Mouse (Mus musculus) small intestine, adult 2 months (tissue): ENCODE data around the gene Nudt21. TPM values are rescaled to one million over a fixed set of nuclear protein-coding genes. Genes with fewer than 3 reads are reported as not detected.
"Not testable (repeated sequence)": the region's sequence is repeated elsewhere in the genome, so short reads cannot be mapped to it uniquely, and the experiment has no call there.

Source experiments
- H3K27ac ChIP-seq: fragments of 200-500 bp; 2 replicates; pipeline ENCODE4 v1.5.1; 2012; ENCODE audit warnings: low read depth, low read length, control low read depth, inconsistent platforms; ENCODE audit not compliant: insufficient read depth
- H3K27me3 ChIP-seq: fragments of 200-500 bp; 2 replicates; pipeline ENCODE4 v1.6.1; 2012; ENCODE audit warnings: mild to moderate bottlenecking, moderate library complexity, low read length, inconsistent platforms; ENCODE audit not compliant: control insufficient read depth, insufficient read depth
- H3K36me3 ChIP-seq: fragments of 200-500 bp; 2 replicates; pipeline ENCODE4 v1.6.1; 2012; ENCODE audit warnings: mild to moderate bottlenecking, low read length, control low read depth, inconsistent platforms; ENCODE audit not compliant: control insufficient read depth, insufficient read depth
- H3K4me1 ChIP-seq: fragments of 200-500 bp; 2 replicates; pipeline ENCODE4 v1.6.1; 2012; ENCODE audit warnings: low read length, inconsistent platforms, mixed read lengths; ENCODE audit not compliant: control insufficient read depth, insufficient read depth, insufficient read length
- H3K4me3 ChIP-seq: fragments of 200-500 bp; 2 replicates; pipeline ENCODE4 v1.5.1; 2012; ENCODE audit warnings: low read depth, mild to moderate bottlenecking, control low read depth, inconsistent platforms, low read length, moderate library complexity
- CTCF ChIP-seq: fragments of 200-500 bp; IDR thresholded peaks from 2 replicates; pipeline ENCODE4 v1.5.1; 2012; ENCODE audit warnings: low read depth, mild to moderate bottlenecking, control low read depth, inconsistent platforms, low read length, moderate library complexity, mixed read lengths; ENCODE audit not compliant: insufficient replicate concordance, insufficient read length; ENCODE audit errors: extremely low read depth
- POLR2A ChIP-seq: fragments of 200-500 bp; IDR thresholded peaks from 2 replicates; pipeline ENCODE4 v1.6.1; 2012; ENCODE audit warnings: low read depth, mild to moderate bottlenecking, control low read depth, inconsistent platforms, low read length, moderate library complexity
- WGBS: fragments of 180-500 bp; shearing (Covaris S2); methylation state at CpG from one replicate; pipeline ENCODE4 v1.1.7; 2018; 5-methylcytosine and 5-hydroxymethylcytosine counted together
- polyA plus RNA-seq: library from polyadenylated mRNA; depleted of rRNA; stranded (reverse); fragments of >200 nt; gene quantifications from 2 replicates; pipeline ENCODE4 v1.2.3, GENCODE M21; 2012

The Nudt21 gene
- polyA plus RNA-seq, 1 experiment, result 56.5 TPM

- Histone ChIP-seq H3K36me3 (peaks cover 1% of the 10 kb centered on the region; the same call in 1 of the 2 replicates), H3K27ac (peak overlapping the region; percentile 17; the same call in 1 of the 2 replicates), H3K4me1 (peaks cover 6% of the 10 kb centered on the region; the same call in 1 of the 2 replicates), H3K4me3 (peak overlapping the region; percentile 90), H3K27me3 (no peaks in the 10 kb centered on the region)
- TF ChIP-seq CTCF (no peak), POLR2A (no peak)
- WGBS, result 2% methylated on average over 15 of the region's 15 CpGs
Measured at GRCm38 (mm10) chr8:94037806-94038205, 975 bp upstream of the Nudt21 start.

DNA sequence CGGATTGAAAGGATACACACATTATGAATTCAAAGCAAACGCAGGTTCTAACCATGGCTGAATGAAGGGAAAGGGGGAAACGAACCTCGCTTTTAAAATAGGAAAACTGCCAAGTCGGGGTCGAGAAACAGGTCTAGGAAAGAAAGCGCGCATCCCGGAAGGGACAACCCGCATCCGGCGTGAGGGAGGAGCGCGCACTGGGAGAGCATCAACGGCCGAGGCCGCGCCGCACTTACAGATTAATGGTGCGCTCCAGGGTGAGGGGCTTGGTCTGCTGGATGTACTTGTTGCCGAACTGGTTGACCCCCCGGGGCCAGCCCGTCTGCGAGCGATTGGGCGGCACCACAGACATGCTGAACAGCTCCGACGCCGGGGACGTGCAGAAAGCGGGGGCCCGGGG is 290 bp downstream of the Nudt21 start:
- not testable (repeated sequence) for H3K27me3 ChIP-seq, H3K36me3 ChIP-seq, H3K4me1 ChIP-seq
- TF ChIP-seq POLR2A, result peak; percentile 43; the same call in 1 of the 2 replicates
- Histone ChIP-seq H3K4me3 (peak overlapping the region; percentile 71), H3K27ac (peak overlapping the region; percentile 19)
- WGBS, result under 1% methylated on average over 25 of the region's 32 CpGs

DNA sequence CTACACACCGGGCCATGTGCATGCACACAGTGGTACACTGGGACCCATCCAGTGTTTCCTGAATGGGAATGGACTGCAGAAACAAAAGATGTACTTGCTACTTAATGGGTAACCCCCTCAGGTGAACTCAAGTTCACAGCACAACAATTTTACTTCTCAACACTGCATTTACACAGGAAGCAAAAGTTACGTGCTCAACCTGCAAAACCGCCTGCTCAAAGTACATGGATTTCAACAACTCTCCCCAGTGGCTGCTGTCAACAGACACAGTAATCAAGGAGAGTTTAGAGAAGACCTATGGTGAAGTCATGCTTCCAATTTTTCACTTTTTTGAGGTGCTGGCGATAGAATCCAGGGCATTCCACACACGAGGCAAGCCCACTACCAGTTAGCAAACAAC is 1.6 kb downstream of the Nudt21 start:
- Histone ChIP-seq H3K4me3 (no peak overlapping the region), H3K27ac (no peak overlapping the region), H3K36me3 (peaks cover 8% of the 10 kb centered on the region), H3K4me1 (peaks cover 3% of the 10 kb centered on the region; the same call in 1 of the 2 replicates), H3K27me3 (no peaks in the 10 kb centered on the region)
- WGBS, result 38% methylated on average over 5 of the region's 5 CpGs
- TF ChIP-seq CTCF (no peak), POLR2A (no peak)

DNA sequence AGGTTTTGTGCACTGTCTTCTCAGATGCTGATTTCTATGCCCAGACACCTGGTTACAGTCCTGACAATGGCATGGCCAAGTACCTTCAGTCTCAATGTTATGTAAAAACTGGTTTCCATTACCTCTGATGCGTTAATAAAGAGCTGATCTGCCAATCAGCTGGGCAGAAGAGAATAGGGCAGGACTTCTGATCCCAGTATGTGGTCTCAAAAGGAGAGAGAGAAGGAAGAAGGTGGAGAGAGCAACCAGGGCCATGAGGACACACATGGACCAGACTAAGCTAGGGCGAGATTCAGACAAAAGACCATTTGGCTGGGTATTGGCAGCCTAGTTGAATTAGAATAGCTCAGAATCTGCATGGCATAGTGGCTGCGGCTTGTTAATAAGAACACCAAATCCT is 3.2 kb downstream of the Nudt21 start:
- Histone ChIP-seq H3K36me3 (peaks cover 17% of the 10 kb centered on the region), H3K4me1 (peaks cover 3% of the 10 kb centered on the region; the same call in 1 of the 2 replicates), H3K4me3 (no peak overlapping the region), H3K27ac (no peak overlapping the region), H3K27me3 (no peaks in the 10 kb centered on the region)
- WGBS, result 87% methylated on average over 3 of the region's 3 CpGs
- TF ChIP-seq CTCF, result no peak
- TF ChIP-seq POLR2A, result no peak

DNA sequence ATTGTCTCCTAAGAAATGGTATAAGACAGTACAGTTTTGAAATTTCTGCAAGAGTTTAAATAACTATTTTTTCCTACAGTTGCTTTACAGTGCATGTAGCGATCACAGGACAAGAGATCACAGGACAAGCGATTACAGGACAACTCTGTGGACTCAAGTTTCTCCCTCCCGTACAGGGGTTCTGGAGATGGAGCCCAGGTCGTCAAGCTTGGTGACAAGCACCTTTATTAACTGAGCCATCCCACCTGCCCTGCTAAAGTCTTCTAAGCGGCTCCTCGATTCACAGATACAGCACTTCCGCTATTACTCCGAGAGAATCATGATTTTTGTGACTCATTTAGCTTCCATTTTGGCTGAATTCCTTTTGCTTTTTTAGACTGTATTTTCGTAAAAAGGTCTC is 7.1 kb downstream of the Nudt21 start:
- TF ChIP-seq CTCF (no peak), POLR2A (no peak)
- 93% methylated on average over 9 of the region's 9 CpGs for WGBS
- no peak overlapping the region for H3K4me3 ChIP-seq

DNA sequence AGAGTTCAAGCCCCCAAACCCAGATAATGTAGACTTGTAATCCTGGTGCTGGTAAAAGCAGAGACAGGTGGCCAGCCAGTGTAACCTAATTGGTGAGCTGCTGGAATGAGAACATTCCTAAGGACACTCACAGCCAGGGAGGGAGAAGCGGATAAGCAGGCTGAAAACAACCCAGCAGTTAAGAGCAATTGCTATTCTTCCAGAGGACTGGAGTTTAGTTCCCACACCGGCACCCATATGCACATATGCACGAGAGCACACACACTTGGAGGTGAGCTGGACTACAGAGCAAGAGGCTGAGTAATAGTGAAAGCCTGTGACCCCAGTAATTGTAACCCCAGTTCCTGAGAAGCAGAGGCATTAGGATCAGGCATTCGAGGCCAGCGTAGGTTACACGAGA is 12.9 kb downstream of the Nudt21 start:
- no peak overlapping the region for H3K27ac ChIP-seq
- WGBS, result 93% methylated on average over 6 of the region's 6 CpGs
- peaks cover 50% of the 10 kb centered on the region for H3K36me3 ChIP-seq

More for the DNA sequence above, 7.1 kb downstream of the Nudt21 start:
- H3K4me1 ChIP-seq, result no peaks in the 10 kb centered on the region
- peaks cover 43% of the 10 kb centered on the region for H3K36me3 ChIP-seq
- H3K27ac ChIP-seq, result no peak overlapping the region
- H3K27me3 ChIP-seq, result no peaks in the 10 kb centered on the region

DNA sequence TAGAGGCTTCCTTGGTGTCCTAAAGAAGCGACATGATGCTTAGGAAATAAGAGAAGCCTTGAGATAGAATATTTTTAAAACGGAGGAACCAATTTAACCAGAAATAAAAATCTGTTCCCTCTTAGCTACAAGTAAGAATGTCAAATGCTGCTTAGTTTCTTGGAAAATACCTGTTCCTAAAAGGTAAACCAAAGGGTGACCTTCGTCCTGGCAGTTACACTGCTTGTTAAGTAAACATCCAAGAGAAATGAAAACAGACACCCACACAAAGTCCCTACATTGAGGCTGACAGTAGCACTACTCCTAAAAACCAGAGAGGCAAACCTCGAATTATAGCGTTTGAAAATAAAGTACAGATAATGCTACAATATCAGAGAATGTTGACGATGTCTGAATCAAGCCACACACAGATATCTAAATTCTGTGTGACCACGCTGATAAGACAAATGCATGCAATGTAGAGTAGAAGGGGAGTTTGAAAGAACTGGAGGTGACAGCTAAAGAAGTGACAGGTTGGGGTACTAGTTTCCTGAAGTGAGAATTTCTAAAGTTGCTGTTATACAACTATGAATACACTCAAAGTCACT is 23.7 kb downstream of the Nudt21 start:
- TF ChIP-seq POLR2A, result no peak
- no peak for TF ChIP-seq CTCF
- Histone ChIP-seq H3K36me3 (no peaks in the 10 kb centered on the region), H3K27me3 (no peaks in the 10 kb centered on the region), H3K4me1 (peaks cover 18% of the 10 kb centered on the region), H3K27ac (peak overlapping the region; percentile 50; the same call in 1 of the 2 replicates), H3K4me3 (peak overlapping the region; percentile 84)
- WGBS, result 9% methylated on average over 7 of the region's 7 CpGs

More for the DNA sequence above, 12.9 kb downstream of the Nudt21 start:
- no peak for TF ChIP-seq CTCF
- TF ChIP-seq POLR2A, result no peak
- Histone ChIP-seq H3K4me3 (no peak overlapping the region), H3K4me1 (no peaks in the 10 kb centered on the region), H3K27me3 (no peaks in the 10 kb centered on the region)

GRCm38 (mm10) chr8:94012013-94012951 is 24.5 kb downstream of the Nudt21 start, which contains the start of gene Amfr:
Gene Amfr (minus strand): TSS chr8:94012842.
- Histone ChIP-seq H3K27me3 (no peaks in the 10 kb centered on the region), H3K4me1 (peaks cover 18% of the 10 kb centered on the region), H3K36me3 (no peaks in the 10 kb centered on the region), H3K27ac (peak within 1 kb of the TSS; percentile 50), H3K4me3 (peak within 1 kb of the TSS; percentile 84)
- TF ChIP-seq POLR2A (no peak; the same call in 1 of the 2 replicates), CTCF (peak; percentile 41; the same call in 1 of the 2 replicates)
- under 1% methylated on average over 128 of the region's 130 CpGs for WGBS
